Mouse (Mus musculus) forebrain, embryonic 12.5 days (tissue): ENCODE results near the gene Gm14406. TPM values are rescaled to one million over a fixed set of nuclear protein-coding genes. Genes with fewer than 3 reads are reported as not detected.

ENCODE experiments used
- polyA plus RNA-seq: library from polyadenylated mRNA; unstranded; fragments of >200 nt; fragmentation: Nextera tagmentation; extraction: Ambion mirVana; gene quantifications from 2 replicates; pipeline ENCODE4 v1.2.1, GENCODE M21; 2016

Gene Gm14406
- polyA plus RNA-seq, 1 experiment from 2014 or later, result not detected

Other genes starting within 250 kb of the Gm14406 start
- 8.1 and 10.1 TPM in 2 replicates for gene Gm14418, start 179.9 kb downstream of the Gm14406 start, polyA plus RNA-seq
- 10.6 and 12.7 TPM in 2 replicates for gene Zfp970, start 113.5 kb downstream of the Gm14406 start, polyA plus RNA-seq
- gene Gm14403, start 80.0 kb downstream of the Gm14406 start, polyA plus RNA-seq, result 4.1 and 4.4 TPM in 2 replicates
- gene Gm14322, start 181.1 kb upstream of the Gm14406 start, polyA plus RNA-seq, result 8.9 and 9.4 TPM in 2 replicates